Mouse (Mus musculus) spleen, embryonic (tissue): Measurements from ENCODE around the gene Sfmbt1.

ENCODE experiments used
- CTCF ChIA-PET: fragments of 350-600 bp; sonication (Branson Sonifier 250); formaldehyde crosslinking; loops from one replicate; lab custom pipeline; 2022; lab: Charles Lee

Sfmbt1 gene

DNA sequence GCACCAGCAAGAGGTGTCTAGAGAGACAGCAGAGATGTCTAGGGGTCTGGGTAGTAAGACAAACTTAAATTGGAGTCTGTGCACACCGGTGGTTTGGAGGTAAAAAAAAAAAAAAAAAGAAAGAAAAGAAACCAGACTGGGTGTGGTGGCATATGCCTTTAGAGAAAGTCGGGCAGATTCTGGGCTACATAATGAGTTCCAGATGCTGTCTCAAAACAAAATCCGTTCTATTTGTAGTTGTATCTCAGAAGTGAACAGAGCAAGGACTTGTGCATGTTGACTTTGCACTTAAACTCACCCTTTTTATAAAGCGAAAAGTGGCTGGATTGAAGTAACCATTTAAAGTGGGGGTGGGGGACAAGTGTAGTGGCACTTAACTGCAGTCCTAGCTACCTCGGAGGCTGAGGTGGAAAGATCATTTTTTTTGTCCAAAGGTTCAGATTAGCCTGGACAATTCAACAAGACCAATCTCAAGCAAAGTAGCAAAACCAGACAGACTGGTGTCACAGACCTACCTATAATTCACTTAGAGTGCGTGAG, 109.9 kb downstream of the Sfmbt1 start:
- CTCF ChIA-PET = interaction anchor here (0.7 kb wide), 2 partner anchors 44 to 114 kb away, joined by 6 to 10 read pairs; no protein-coding TSS in a partner anchor

DNA sequence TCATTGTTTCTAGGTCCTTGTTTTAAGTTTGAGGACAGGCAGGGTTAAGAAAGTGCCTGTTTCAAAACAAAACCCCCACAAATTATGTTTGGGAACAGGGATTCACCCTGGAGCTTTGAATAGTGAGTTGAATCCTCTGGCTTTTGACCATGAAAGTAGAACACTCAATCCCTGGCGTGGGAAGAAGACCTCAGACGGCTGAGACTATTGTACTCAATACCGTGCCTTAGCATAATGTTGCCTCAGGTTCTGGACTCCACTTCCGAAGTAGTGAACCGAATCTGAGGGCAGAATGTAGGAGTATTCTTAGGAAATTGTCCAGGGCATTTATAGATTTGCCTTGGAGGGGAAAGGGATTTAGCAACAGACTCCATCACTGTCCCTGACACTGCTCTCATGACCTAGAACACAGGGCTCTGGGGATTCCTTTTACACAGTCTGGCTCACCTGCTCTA, 110.4 kb downstream of the Sfmbt1 start:
- CTCF ChIA-PET = no interaction called here

DNA sequence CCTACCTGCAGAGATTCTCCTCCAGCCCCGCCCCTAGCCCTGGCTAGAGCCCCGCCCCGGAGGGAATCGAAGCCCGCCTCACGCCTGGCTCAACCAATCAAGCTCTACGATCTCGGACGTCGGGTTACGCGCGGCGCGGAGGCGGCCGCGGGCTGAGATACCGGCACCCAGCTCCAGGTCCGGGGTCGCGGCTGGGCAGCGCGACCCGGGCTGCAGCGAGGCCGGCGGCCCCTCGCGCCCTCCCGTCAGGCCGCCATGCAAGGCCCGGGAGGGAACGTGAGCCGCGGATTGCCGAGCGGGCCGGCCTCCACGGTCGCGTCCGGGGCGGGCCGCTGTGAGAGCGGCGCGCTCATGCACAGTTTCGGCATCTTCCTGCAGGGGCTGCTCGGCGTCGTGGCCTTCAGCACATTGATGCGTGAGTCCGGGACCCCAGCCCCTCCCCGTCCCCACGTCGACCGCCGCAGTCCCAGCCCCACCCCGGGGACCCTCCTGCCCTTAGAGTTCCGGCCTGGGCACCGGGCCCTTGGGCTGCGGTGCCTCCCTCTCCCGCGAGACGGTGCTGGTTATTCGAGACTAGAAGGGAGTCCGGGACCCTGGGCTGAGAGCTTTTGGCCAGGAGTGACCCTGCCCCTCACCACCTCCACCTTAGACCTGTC, 111.0 kb downstream of the Sfmbt1 start, which contains the start of gene Tmem110:
Gene Tmem110, plus strand, starts transcription at position 115 of the 656 bp plus-strand sequence.
- CTCF ChIA-PET = interaction anchor here (0.7 kb wide), 1 partner anchor 28 kb away, joined by 6 read pairs; no protein-coding TSS in a partner anchor

DNA sequence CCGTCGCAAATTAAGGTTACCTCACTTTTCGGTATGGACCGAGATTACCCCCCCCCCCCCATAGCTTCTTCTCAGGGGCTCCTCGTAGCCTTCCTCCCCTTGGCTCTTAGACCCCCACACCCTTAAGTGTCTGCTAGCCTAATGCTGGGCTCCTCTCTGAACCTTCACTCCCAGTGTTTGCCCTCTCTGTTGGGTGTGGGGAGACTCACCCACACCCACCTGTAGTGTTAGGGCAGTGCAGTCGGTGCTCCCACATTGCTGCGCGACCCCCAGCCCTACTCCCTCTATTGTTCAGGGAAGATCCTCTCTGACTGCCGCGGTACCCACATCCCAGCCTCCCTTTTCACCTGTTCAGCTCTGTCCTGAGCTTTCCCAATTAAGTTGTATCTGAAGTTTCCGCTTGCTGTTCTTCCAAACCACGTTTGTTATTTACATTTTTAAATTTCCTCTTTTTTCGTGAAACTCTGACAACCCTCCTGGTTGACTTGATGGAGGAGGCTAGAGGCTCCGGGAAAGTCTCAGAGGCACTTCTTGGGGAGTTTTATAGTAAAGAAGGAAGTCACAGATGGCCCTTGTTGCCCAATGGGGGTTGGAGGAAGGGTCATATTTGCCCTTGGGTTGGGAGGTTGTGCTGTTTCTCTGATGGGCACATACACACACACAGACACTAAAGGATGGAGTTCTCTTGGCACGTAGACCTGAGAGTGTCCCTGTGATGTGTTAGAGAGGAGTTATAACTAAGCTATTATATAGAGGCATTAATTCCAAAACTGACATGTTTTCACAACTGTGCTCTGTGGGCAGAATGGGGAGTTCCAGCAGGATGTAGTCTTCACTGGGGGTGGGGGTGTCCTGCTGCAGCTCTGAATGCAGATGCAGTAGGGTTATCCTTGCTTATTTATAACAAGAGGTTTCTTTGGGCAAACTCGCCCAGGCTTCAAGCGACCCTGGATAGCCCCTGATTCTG, 111.8 kb downstream of the Sfmbt1 start:
- CTCF ChIA-PET = interaction anchor here (0.7 kb wide), 1 partner anchor 28 kb away, joined by 6 read pairs; no protein-coding TSS in a partner anchor

DNA sequence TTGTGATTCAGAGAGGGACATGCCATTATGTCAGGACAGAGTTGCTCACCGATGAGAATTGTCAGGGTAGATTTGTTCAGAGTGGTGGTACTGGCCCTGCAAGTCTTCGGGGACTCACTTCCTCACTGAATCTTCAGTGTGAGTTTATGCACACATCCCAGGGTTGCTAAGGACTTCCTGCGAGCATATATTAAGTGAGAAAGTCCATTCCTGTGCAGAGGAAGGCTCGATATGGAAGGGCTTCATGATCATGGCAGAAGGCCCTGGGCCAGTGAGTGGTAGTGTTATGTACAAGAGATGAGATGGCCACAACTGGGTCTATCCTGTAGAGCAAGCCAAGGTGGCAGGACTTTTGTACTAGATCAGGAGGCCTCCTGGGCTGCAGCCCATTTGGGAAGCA, 112.8 kb downstream of the Sfmbt1 start:
- CTCF ChIA-PET = no interaction called here

- CTCF ChIA-PET = no interaction called here
Observed at GRCm38 (mm10) chr14:30828077-30828476, 113.4 kb downstream of the Sfmbt1 start.

GRCm38 (mm10) chr14:30828635-30829460, 114.2 kb downstream of the Sfmbt1 start:
- CTCF ChIA-PET = no interaction called here

GRCm38 (mm10) chr14:30837416-30837996, 122.9 kb downstream of the Sfmbt1 start:
- CTCF ChIA-PET = interaction anchor here (0.7 kb wide), 1 partner anchor 27 kb away, joined by 3 read pairs; no protein-coding TSS in a partner anchor

GRCm38 (mm10) chr14:30843701-30844100, 129.1 kb downstream of the Sfmbt1 start:
- CTCF ChIA-PET = no interaction called here

- CTCF ChIA-PET = no interaction called here
Observed at GRCm38 (mm10) chr14:30850504-30850903, 135.9 kb downstream of the Sfmbt1 start.

GRCm38 (mm10) chr14:30852325-30852724, 137.7 kb downstream of the Sfmbt1 start:
- CTCF ChIA-PET = no interaction called here

DNA sequence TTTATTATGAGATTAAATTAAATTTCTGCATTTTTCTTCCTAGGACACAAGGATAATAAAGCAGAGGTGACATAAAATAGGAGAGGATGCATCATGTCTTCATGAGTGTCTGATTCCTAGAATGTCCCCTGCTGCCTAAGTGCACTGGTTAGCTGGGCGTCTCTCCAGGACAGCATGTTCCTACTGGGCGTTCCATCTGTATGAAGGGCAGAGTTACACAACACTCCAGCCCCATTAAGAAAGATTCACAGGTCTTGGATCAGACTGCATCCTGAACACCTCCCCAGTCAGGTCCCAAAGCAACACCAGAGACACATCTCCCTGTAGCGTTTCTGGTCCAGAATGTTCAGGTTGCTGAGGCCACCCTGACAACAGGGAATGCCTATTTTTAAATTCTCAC, 140.7 kb downstream of the Sfmbt1 start:
- CTCF ChIA-PET = interaction anchor here (0.8 kb wide), 1 partner anchor 10 kb away, joined by 9 read pairs; no protein-coding TSS in a partner anchor

GRCm38 (mm10) chr14:30856885-30857507, 142.3 kb downstream of the Sfmbt1 start:
- CTCF ChIA-PET = no interaction called here

DNA sequence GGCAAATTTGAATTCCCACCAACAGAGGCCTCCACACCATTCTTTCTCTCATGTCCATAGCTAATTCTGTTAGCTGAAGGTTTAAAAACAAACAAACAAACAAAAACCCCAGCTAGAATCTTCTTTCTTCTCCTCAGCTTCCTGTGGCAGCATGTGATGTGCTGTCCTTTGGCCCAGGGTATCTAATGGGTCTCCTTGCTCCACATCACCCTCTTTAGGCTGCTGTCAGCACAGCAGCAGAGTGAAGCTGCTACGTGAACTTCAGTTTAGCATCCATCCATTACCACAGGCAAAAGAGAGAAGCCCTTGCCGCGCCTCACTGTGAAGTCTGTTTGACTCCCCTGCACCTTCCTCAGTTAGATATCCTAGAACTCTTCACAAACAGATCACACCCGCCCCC, 143.3 kb downstream of the Sfmbt1 start:
- CTCF ChIA-PET = no interaction called here

- CTCF ChIA-PET = no interaction called here
Observed at GRCm38 (mm10) chr14:30861421-30862125, 146.9 kb downstream of the Sfmbt1 start.

DNA sequence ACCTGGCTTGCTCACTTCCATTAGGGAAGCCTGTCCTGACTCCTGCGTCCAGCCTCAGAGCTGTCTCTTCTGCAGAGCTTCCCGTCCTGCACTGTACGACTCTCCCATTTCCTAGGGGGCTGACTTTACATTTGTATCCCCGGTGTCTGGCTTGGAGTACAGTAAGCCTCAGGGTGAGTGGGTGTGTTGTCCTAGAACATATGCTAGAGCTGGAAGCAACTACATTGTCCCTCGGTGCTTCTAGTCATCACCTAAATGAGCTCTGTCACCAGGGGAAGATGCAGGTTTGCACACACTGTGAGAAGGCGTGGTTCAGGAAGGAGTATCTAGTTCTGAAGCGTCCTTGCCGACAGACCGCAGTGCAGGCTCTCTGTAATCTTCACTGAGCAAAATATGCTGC, 147.7 kb downstream of the Sfmbt1 start:
- CTCF ChIA-PET = no interaction called here

GRCm38 (mm10) chr14:30865311-30865710, 150.7 kb downstream of the Sfmbt1 start:
- CTCF ChIA-PET = interaction anchor here (0.5 to 0.6 kb wide), 3 partner anchors 11 to 552 kb away, joined by 3 to 9 read pairs (median 5); no protein-coding TSS in a partner anchor

GRCm38 (mm10) chr14:30867042-30867441, 152.4 kb downstream of the Sfmbt1 start:
- CTCF ChIA-PET = no interaction called here

DNA sequence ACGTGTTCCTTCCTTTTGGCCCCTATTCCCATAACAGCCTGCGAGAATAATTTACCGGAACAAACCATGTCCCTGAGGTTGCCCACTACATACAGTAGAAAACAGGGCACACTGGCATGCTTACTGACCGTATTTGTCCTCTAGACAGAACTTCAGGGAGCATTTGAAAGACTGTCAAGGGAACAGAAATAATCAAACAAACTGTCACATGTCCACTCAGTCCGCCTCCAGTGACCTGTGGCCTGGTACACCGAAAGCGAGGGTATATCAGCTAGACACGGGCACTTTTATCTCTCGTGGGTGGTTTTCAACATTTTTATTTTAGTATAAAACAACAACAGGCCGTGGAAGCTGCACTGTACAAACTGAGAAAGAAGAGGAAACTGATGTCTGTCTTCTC, 154.2 kb downstream of the Sfmbt1 start:
- CTCF ChIA-PET = no interaction called here
